In the genomic region with DNA sequence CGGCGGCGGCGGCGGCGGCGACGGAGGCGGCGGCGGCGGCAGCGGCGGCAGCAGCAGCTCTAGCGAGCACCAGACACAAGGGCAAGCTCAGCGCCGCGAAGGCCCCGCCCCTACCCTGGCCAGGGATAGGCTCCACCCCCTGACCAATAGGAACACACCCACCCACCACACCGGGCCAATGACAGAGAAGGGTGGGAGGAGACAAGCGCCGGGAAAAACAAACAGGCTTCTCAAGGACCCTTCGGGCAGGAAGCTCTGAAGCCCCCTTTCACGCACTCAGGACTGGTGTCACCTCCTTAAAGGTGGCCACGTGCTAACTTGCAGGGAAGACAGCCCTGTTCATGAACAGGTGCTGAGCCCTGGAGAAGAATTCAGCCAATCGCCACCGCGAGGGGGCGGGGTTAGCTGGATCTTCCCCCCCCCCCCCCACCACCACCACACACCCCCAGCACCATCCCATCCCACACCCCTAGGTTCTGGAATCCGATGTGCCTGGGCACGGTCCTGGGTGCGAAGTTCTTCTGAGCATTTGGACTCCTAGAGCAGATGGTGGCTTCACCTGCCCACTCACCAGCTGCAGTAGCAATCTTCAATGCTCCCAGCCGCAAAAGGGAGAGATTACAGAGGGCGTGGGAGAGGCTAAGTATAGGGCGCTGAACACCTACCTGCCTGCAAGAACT, we compare ENCODE assay signal across 8 mouse cellular contexts. TPM values are rescaled to one million over a fixed set of nuclear protein-coding genes. Genes with fewer than 3 reads are reported as not detected.
DNase-seq lines count a peak whose midpoint lies in the region; ATAC-seq and TF ChIP-seq lines count a peak whose summit lies in the region.

A gene (minus strand): TSS at position 83 of the 680 bp plus-strand sequence.

- peak within 1 kb of the TSS; percentile 42 for H3K9ac ChIP-seq in lung, embryonic 14.5 days

- ATAC-seq in hematopoietic stem cell, adult 5-6 weeks (replicated peaks in 1 of 2; ENCODE audit: insufficient read depth in 1 of 2, low FRiP score in 2 of 2, low TSS enrichment in 1 of 2, low read depth in 1 of 2, poor library complexity in 2 of 2, severe bottlenecking in 2 of 2) = peak; percentile 98 to 99
- ATAC-seq in lung, embryonic 14.5 days (ENCODE audit: insufficient read depth) = peak; percentile 100

- no peak within 1 kb of the TSS for H3K27ac ChIP-seq in lung, embryonic 14.5 days (ENCODE audit: low read depth)

- DNase-seq in T-cell, adult 2 months (ENCODE audit: low spot score) = peak; percentile 32
- DNase-seq in cerebellum, postnatal 10 days = peak; percentile 98 to 99
- DNase-seq in frontal cortex, adult 2 months (ENCODE audit: extremely low spot score in 1 of 2, low spot score in 1 of 2) = peak; percentile 95 to 96
- DNase-seq in layer of hippocampus, adult 8-10 months (ENCODE audit: low spot score in 2 of 2) = peak; percentile 93 to 95
- peak; percentile 95 for DNase-seq in lung, embryonic 14.5 days
- DNase-seq in ovary, adult 18-20 months (ENCODE audit: low spot score) = peak; percentile 83
- DNase-seq in thymus, postnatal 0 days (ENCODE audit: low spot score) = peak; percentile 58

- H3K36me3 ChIP-seq in lung, embryonic 14.5 days (ENCODE audit: insufficient read depth) = no peaks in the 10 kb centered on the region

- peak within 1 kb of the TSS; percentile 67 for H3K4me3 ChIP-seq in lung, embryonic 14.5 days (ENCODE audit: low read depth, low read length)

- peaks cover 21% of the 10 kb centered on the region for H3K27me3 ChIP-seq in lung, embryonic 14.5 days (ENCODE audit: insufficient read depth, low read length)

- H3K4me1 ChIP-seq in lung, embryonic 14.5 days (ENCODE audit: insufficient read depth) = no peaks in the 10 kb centered on the region

- 2% methylated on average over 24 of the region's 35 CpGs for WGBS in lung, embryonic 14.5 days

- H3K9me3 ChIP-seq in lung, embryonic 14.5 days (ENCODE audit: low read depth, low read length) = peaks cover 3% of the 10 kb centered on the region; the same call in 1 of the 2 replicates

- no peak for TF ChIP-seq CTCF in lung, embryonic 14.5 days (IDR thresholded peaks at IDR 0.05; ENCODE audit: low read depth)

- peak within 1 kb of the TSS; percentile 97 for H3K4me2 ChIP-seq in lung, embryonic 14.5 days

RNA-seq across cellular contexts. Expression of the gene that starts here (rescaled TPM):
- 65.2 and 70.2 TPM in 2 replicates for polyA plus RNA-seq in frontal cortex, adult 2 months (2012; rRNA removed)
- total RNA-seq in hematopoietic stem cell, adult 5-6 weeks (2017) = not detected in 2 replicates
- 100 to 1,000 TPM; 182 to 194 (median 187) TPM for total RNA-seq in layer of hippocampus, adult 8-10 months (2022)
- polyA plus RNA-seq in lung, embryonic 14.5 days (2014; fragmentation: Nextera tagmentation; extraction: Ambion mirVana) = 0.51 and 0.66 TPM in 2 replicates
- 0.21 and 0.56 TPM in 2 replicates for polyA plus RNA-seq in thymus, postnatal 0 days (2015; fragmentation: Nextera tagmentation; extraction: Ambion mirVana)

Comparison
In these comparisons a context has a peak if more than half of its experiments do, and no peak if none do; other contexts are left out.
1. RNA of the gene that starts here (total RNA-seq): 182 to 194 TPM in layer of hippocampus, adult 8-10 months; not detected in hematopoietic stem cell, adult 5-6 weeks; every median in the first group is over 100 times any median in the second.
2. RNA of the gene that starts here (polyA plus RNA-seq): 65.2 to 70.2 TPM in frontal cortex, adult 2 months; 0.51 to 0.66 TPM in lung, embryonic 14.5 days and 0.21 to 0.56 TPM in thymus, postnatal 0 days; every median in the first group is over 10 times any median in the second.
3. Peak in ATAC-seq in hematopoietic stem cell, adult 5-6 weeks; RNA of the gene not detected or under 1 TPM.
4. Peak in DNase-seq, ATAC-seq, H3K4me3 ChIP-seq, H3K9ac ChIP-seq and H3K4me2 ChIP-seq in lung, embryonic 14.5 days; RNA of the gene not detected or under 1 TPM.
5. Peak in DNase-seq in thymus, postnatal 0 days; RNA of the gene not detected or under 1 TPM.
6. DNase-seq: peak in every context shown above with its lines; median percentile 98 in cerebellum, postnatal 10 days; 96 in frontal cortex, adult 2 months; 95 in lung, embryonic 14.5 days; 94 in layer of hippocampus, adult 8-10 months; 83 in ovary, adult 18-20 months; 58 in thymus, postnatal 0 days; 32 in T-cell, adult 2 months.